Mouse (Mus musculus) urinary bladder, postnatal 4 days (tissue): Measurements from ENCODE around the gene Abcd4.

ENCODE experiments used
- DNase-seq, 2 experiments: peaks; one replicate each; pipeline ENCODE4 v3.0.0; 2021 to 2022; ENCODE audit warnings: low spot score in 2 of 2

Gene Abcd4

GRCm38 (mm10) chr12:84571466-84572340 is 45.5 kb downstream of the Abcd4 start:
- no peak for DNase-seq

DNA sequence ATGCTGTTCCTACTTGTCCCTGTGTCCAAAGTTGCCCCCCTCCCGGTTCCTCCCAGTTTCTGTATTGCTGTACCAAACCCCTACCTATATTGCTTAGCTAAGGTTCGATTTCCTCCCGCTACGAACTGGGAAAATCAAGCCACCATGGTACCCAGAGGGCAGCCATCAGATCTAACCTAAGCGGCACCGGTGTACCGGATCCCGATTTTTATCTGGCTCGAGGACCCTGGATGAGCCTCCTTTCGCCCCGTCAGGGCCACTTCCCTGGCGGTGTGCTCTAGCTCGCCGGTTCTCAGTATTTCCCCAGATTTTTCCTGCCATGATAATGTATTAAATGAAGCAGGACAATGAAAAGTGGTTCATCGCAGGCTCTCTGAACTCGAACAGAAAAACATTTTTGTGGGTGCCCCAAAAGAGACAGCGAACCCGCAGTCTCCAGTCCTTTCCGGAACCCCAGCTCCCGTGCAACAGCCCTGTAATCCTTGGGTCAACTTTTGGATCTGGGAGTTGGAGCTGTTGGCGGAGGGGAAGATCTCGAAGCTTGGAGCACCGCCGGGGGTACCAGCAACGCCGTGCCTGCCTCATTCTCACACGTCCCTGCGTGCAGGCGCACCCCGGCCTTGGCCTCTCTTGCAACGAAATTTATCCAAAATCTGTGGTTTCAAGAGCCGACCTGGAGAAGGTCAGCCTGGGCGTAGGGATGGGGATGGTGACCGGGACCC is 46.4 kb downstream of the Abcd4 start:
- no peak for DNase-seq

DNA sequence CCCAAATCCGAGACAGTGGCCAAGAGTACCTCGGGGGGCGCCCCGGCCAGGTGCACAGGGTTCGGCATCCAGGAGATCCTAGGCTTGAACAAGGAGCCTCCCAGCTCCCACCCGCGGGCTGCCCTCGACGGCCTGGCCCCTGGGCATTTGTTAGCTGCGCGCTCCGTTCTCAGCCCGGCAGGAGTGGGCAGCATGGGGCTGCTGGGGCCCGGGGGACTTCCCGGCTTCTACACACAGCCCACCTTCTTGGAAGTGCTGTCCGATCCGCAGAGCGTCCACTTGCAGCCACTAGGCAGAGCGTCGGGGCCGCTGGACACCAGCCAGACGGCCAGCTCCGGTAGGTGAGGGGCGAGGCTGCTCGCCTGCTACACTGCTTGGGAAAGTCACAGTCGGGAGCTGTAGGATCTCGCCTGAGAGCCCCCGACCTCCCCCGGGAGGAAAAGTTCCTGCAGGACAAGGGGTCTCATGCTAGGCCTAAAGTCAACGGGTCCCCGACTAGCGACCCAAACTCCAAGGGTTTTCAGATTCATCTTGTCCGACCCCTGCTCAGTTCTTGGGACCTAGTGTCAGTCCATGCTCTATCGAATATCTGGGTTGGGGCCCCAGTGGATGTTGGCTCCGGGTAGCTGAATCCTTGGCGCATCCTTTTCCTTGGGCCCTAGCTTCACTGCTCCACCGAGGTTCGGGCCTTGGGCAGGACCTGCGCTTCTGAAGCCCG is 47.1 kb downstream of the Abcd4 start:
- DNase-seq = no peak

GRCm38 (mm10) chr12:84569336-84569970 is 47.8 kb downstream of the Abcd4 start, which contains the start of gene Vsx2:
Gene Vsx2 (plus strand): TSS chr12:84569762.
- no peak for DNase-seq

DNA sequence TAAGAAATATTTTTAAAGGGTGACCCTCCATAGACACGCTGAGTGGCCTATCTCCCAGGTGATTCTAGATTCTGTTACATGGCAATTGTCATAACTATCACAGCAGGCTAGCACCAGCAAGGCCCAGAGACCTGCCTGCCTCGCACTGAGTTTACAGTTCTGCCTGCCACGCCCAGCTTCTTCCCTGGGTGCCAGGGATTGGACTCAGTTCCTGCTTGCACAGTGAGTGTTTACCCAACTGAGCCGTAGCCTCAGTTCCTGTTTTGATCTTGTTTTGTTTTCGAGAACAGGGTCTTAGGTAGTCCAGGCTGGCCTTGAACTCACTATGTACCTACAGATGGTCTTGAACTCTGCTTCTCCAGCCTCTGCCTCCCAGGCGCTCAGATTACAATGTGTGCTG is 49.6 kb downstream of the Abcd4 start:
- DNase-seq = no peak

DNA sequence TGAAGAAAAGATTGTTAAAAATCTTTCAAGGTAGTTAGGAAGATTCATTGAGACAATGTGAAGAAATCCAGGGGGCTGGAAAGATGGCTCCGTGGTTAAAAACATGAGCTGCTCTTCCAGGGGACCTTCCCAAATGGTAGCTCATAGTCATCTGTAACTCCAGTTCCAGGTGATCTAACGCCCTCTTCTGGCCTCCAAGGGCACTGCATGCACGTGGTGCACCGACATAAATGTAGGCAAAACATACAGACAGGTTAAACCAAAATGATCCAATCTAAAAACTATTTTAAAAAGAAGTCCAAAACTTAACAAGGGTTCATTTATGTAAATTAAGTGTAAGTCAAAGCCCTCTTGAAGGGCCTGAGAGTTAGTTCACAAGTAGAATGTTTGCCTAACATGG is 54.7 kb downstream of the Abcd4 start:
- DNase-seq = no peak

GRCm38 (mm10) chr12:84555218-84555617 is 62.0 kb downstream of the Abcd4 start:
- DNase-seq = no peak
